Mouse (Mus musculus): Measurements from ENCODE around the gene Arid1b.

DNA sequence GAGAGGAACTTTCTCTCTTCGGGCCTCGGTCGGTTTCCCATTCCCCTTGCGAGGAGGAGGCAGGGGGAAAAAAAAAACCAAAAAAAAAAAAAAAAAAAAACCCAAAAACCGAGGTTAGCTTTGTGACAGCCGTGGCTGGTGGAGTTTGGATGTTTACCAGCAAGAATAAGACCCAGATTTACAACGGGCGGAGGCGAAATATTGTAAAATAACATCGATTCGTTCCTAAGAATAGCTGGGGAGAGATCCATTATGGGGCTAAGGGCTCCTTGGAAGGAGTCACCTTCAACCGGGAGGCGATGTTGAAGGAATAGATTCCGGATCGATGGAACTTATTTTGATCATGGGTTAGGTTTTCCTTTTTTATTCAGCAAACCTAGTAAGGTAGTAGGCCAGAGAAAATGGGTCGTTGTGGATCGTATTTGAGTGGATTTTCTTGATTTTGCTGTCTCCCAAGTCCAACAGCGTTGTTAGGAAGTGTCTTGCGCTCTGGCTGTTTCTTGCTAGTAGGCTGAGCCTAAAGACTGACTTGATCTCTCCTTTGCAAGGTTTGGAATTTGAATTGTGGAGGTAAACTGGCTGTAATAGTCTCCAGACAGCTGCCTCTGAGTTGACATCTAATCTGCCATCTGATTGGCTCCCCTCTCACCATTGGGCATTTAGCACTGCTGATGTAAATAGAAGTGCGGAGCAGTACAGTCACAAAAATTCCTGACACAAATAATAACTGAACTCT is 2.9 kb downstream of the Arid1b start:
- no peak for TF ChIP-seq CTCF (IDR thresholded peaks at IDR 0.05)
- TF ChIP-seq POLR2A (IDR thresholded peaks at IDR 0.05; ENCODE audit: insufficient read depth, low read depth, low read length), result no peak
- TF ChIP-seq EP300 (IDR thresholded peaks at IDR 0.05; ENCODE audit: insufficient read depth, low read depth, low read length), result no peak

All from heart, adult 2 months (tissue).